Mouse (Mus musculus) liver, embryonic 11.5 days (tissue): Measurements from ENCODE around the gene Nop14. TPM values are rescaled to one million over a fixed set of nuclear protein-coding genes. Genes with fewer than 3 reads are reported as not detected.
A peak's percentile ranks its signal among the peaks of the same experiment; 100 is the strongest.

Experiments
- ATAC-seq: fragments of 200-750 bp; cut with Nextera tagmentation; replicated peaks from 2 replicates; pipeline ENCODE4 v1.8.0; 2017; ENCODE audit warnings: moderate number of reproducible peaks, mild to moderate bottlenecking, moderate TSS enrichment, moderate library complexity; ENCODE audit not compliant: low FRiP score
- DNase-seq: peaks from one replicate; pipeline ENCODE4 v3.0.0-alpha.2; 2017; ENCODE audit warnings: low spot score
- H3K27ac ChIP-seq: fragments of 300-500 bp; sonication (generic); 2 replicates; pipeline ENCODE4 v1.5.1; 2014; ENCODE audit warnings: mild to moderate bottlenecking, low read depth, low read length, control low read depth
- H3K27me3 ChIP-seq: fragments of 300-500 bp; sonication (generic); replicated peaks from 2 replicates; pipeline ENCODE4 v1.6.1; 2014; ENCODE audit warnings: low read length, mixed read lengths; ENCODE audit not compliant: control insufficient read depth, insufficient read depth
- H3K36me3 ChIP-seq: fragments of 300-500 bp; sonication (generic); 2 replicates; pipeline ENCODE4 v1.6.1; 2014; ENCODE audit warnings: mild to moderate bottlenecking, low read length, moderate library complexity, mixed read lengths; ENCODE audit not compliant: control insufficient read depth, insufficient read depth
- H3K4me1 ChIP-seq: fragments of 300-500 bp; sonication (generic); replicated peaks from 2 replicates; pipeline ENCODE4 v1.6.1; 2014; ENCODE audit warnings: low read length, mixed read lengths; ENCODE audit not compliant: control insufficient read depth, insufficient read depth
- H3K4me2 ChIP-seq: fragments of 300-500 bp; sonication (generic); 2 replicates; pipeline ENCODE4 v1.6.1; 2014; ENCODE audit warnings: mild to moderate bottlenecking, control low read depth, moderate library complexity
- H3K4me3 ChIP-seq: fragments of 300-500 bp; sonication (generic); 2 replicates; pipeline ENCODE4 v1.5.1; 2014; ENCODE audit warnings: low read depth, low read length, control low read depth
- H3K9ac ChIP-seq: fragments of 300-500 bp; sonication (generic); 2 replicates; pipeline ENCODE4 v1.6.1; 2014; ENCODE audit warnings: low read depth, low read length, control low read depth
- H3K9me3 ChIP-seq: fragments of 300-500 bp; sonication (generic); 2 replicates; pipeline ENCODE4 v1.6.1; 2016; ENCODE audit warnings: low read length, inconsistent platforms, mixed read lengths; ENCODE audit not compliant: control insufficient read depth
- WGBS: fragments of 180-500 bp; shearing (Covaris S2); extraction: QIAGEN DNeasy Blood & Tissue Kit; methylation state at CpG from one replicate; pipeline ENCODE4 v1.1.7; 2014; 5-methylcytosine and 5-hydroxymethylcytosine counted together
- polyA plus RNA-seq: library from polyadenylated mRNA; unstranded; fragments of >200 nt; fragmentation: Nextera tagmentation; extraction: Ambion mirVana; gene quantifications from 2 replicates; pipeline ENCODE4 v1.2.1, GENCODE M21; 2014

Nop14 gene
- polyA plus RNA-seq, 1 experiment from 2014 or later, result 43.4 TPM

GRCm38 (mm10) chr5:34660591-34661130 lies 713 bp upstream of the Nop14 start:
- ATAC-seq, result no peak
- H3K36me3 ChIP-seq, result peaks cover 12% of the 10 kb centered on the region
- peak overlapping the region; percentile 74 for H3K4me3 ChIP-seq
- H3K9me3 ChIP-seq, result no peaks in the 10 kb centered on the region
- 0 out of 2 replicates have a peak, but pooled peaks cover 3% of the 10 kb centered on the region for H3K4me1 ChIP-seq
- peak overlapping the region; percentile 71 for H3K9ac ChIP-seq
- peak overlapping the region; percentile 83 for H3K4me2 ChIP-seq
- H3K27ac ChIP-seq, result peak overlapping the region; percentile 78
- H3K27me3 ChIP-seq, result no peaks in the 10 kb centered on the region
- under 1% methylated on average over 57 of the region's 57 CpGs for WGBS
- DNase-seq, result no peak

- DNase-seq (peak; percentile 18), ATAC-seq (no peak)
- H3K4me3 ChIP-seq, result no peak overlapping the region
- H3K4me1 ChIP-seq, result 0 out of 2 replicates have a peak, but pooled peaks cover 3% of the 10 kb centered on the region
- no peaks in the 10 kb centered on the region for H3K9me3 ChIP-seq
- no peak overlapping the region for H3K27ac ChIP-seq
- H3K36me3 ChIP-seq, result peaks cover 22% of the 10 kb centered on the region
- H3K9ac ChIP-seq, result no peak overlapping the region
- WGBS, result 87% methylated on average over 8 of the region's 8 CpGs
- H3K27me3 ChIP-seq, result no peaks in the 10 kb centered on the region
- no peak overlapping the region for H3K4me2 ChIP-seq
Measured at GRCm38 (mm10) chr5:34657556-34657955, 2.4 kb downstream of the Nop14 start.

- no peak for ATAC-seq
Measured at GRCm38 (mm10) chr5:34654881-34655280, 5.1 kb downstream of the Nop14 start.

GRCm38 (mm10) chr5:34652961-34653360 lies 7.0 kb downstream of the Nop14 start:
- no peaks in the 10 kb centered on the region for H3K9me3 ChIP-seq
- H3K4me1 ChIP-seq, result no peaks in the 10 kb centered on the region
- ATAC-seq, result no peak
- H3K4me3 ChIP-seq, result no peak overlapping the region
- WGBS, result 72% methylated on average over 5 of the region's 5 CpGs
- H3K4me2 ChIP-seq, result no peak overlapping the region
- no peak overlapping the region for H3K9ac ChIP-seq
- H3K27me3 ChIP-seq, result no peaks in the 10 kb centered on the region
- DNase-seq, result peak; percentile 19
- H3K36me3 ChIP-seq, result peaks cover 48% of the 10 kb centered on the region
- H3K27ac ChIP-seq, result no peak overlapping the region

More at GRCm38 (mm10) chr5:34654881-34655280, 5.1 kb downstream of the Nop14 start:
- Histone ChIP-seq H3K4me1 (0 out of 2 replicates have a peak, but pooled peaks cover 3% of the 10 kb centered on the region), H3K4me3 (no peak overlapping the region), H3K36me3 (peaks cover 42% of the 10 kb centered on the region), H3K9me3 (no peaks in the 10 kb centered on the region), H3K27me3 (no peaks in the 10 kb centered on the region), H3K27ac (no peak overlapping the region), H3K4me2 (no peak overlapping the region), H3K9ac (no peak overlapping the region)
- WGBS, result 85% methylated on average over 9 of the region's 9 CpGs
- peak; percentile 29 for DNase-seq

GRCm38 (mm10) chr5:34647581-34647980 lies 12.4 kb downstream of the Nop14 start:
- no peak overlapping the region for H3K4me3 ChIP-seq
- no peaks in the 10 kb centered on the region for H3K9me3 ChIP-seq
- no peak overlapping the region for H3K27ac ChIP-seq
- DNase-seq (no peak), ATAC-seq (peak; percentile 39; the same call in 1 of the 2 replicates)
- no peak overlapping the region for H3K4me2 ChIP-seq
- H3K4me1 ChIP-seq, result no peaks in the 10 kb centered on the region
- H3K9ac ChIP-seq, result no peak overlapping the region
- 46% methylated on average over 4 of the region's 4 CpGs for WGBS
- peaks cover 67% of the 10 kb centered on the region for H3K36me3 ChIP-seq
- H3K27me3 ChIP-seq, result no peaks in the 10 kb centered on the region

- H3K4me2 ChIP-seq, result no peak overlapping the region
- H3K4me1 ChIP-seq, result no peaks in the 10 kb centered on the region; the same call in 1 of the 2 replicates
- H3K9me3 ChIP-seq, result no peaks in the 10 kb centered on the region
- 91% methylated on average over 5 of the region's 5 CpGs for WGBS
- no peak overlapping the region for H3K4me3 ChIP-seq
- no peak overlapping the region for H3K9ac ChIP-seq
- H3K27me3 ChIP-seq, result no peaks in the 10 kb centered on the region
- peaks cover 74% of the 10 kb centered on the region for H3K36me3 ChIP-seq
- ATAC-seq (peak; percentile 74), DNase-seq (no peak)
- no peak overlapping the region for H3K27ac ChIP-seq
Measured at GRCm38 (mm10) chr5:34642932-34643331, 17.0 kb downstream of the Nop14 start.

- peaks cover 68% of the 10 kb centered on the region for H3K36me3 ChIP-seq
- ATAC-seq, result no peak
- whole genome bisulfite sequencing, result 86% methylated on average over 3 of the region's 3 CpGs
Measured at GRCm38 (mm10) chr5:34641991-34642390, 18.0 kb downstream of the Nop14 start.

GRCm38 (mm10) chr5:34637591-34638156 lies 22.3 kb downstream of the Nop14 start:
- ATAC-seq (no peak), DNase-seq (no peak)
- Histone ChIP-seq H3K9ac (peak overlapping the region; percentile 88; the same call in 1 of the 2 replicates), H3K4me3 (peak overlapping the region; percentile 71; the same call in 1 of the 2 replicates), H3K4me2 (peak overlapping the region; percentile 86), H3K27me3 (no peaks in the 10 kb centered on the region), H3K9me3 (no peaks in the 10 kb centered on the region), H3K27ac (peak overlapping the region; percentile 85), H3K4me1 (peaks cover 26% of the 10 kb centered on the region), H3K36me3 (peaks cover 53% of the 10 kb centered on the region)
- WGBS, result 77% methylated on average over 7 of the region's 7 CpGs

More at GRCm38 (mm10) chr5:34641991-34642390, 18.0 kb downstream of the Nop14 start:
- DNase-seq, result no peak
- Histone ChIP-seq H3K27ac (no peak overlapping the region), H3K27me3 (no peaks in the 10 kb centered on the region), H3K4me1 (no peaks in the 10 kb centered on the region; the same call in 1 of the 2 replicates), H3K4me2 (no peak overlapping the region), H3K9me3 (no peaks in the 10 kb centered on the region), H3K4me3 (no peak overlapping the region), H3K9ac (no peak overlapping the region)
